Comparison of ENCODE assay signal across 7 mouse cellular contexts in genomic region chr6:94701071-94701470, GRCm38 (mm10). TPM values are rescaled to one million over a fixed set of nuclear protein-coding genes. Genes with fewer than 3 reads are reported as not detected.
DNase-seq lines count a peak whose midpoint lies in the region; ATAC-seq and TF ChIP-seq lines count a peak whose summit lies in the region.

No protein-coding gene starts in this region.

- DNase-seq in spleen, adult 2 months (ENCODE audit: low read depth in 1 of 2, low spot score in 2 of 2): no peak
- DNase-seq in spleen, postnatal 4 days (ENCODE audit: low spot score in 2 of 2): no peak
- DNase-seq in kidney, postnatal 10 days: peak; percentile 56
- no peak for DNase-seq in left cerebral cortex, postnatal 25 days (ENCODE audit: low spot score in 2 of 2)

- peak overlapping the region; percentile 16; the same call in 1 of the 2 replicates for H3K4me3 ChIP-seq in spleen, adult 2 months (ENCODE audit: extremely low read depth, insufficient read depth, insufficient read length)
- peak overlapping the region; percentile 37 for H3K4me3 ChIP-seq in embryonic fibroblast, embryonic 13.5 days (ENCODE audit: insufficient read depth, low read length)
- H3K4me3 ChIP-seq in midbrain, embryonic 15.5 days: peak overlapping the region; percentile 76

- H3K4me2 ChIP-seq in midbrain, embryonic 15.5 days: peak overlapping the region; percentile 92

- TF ChIP-seq CTCF in spleen, adult 2 months (IDR thresholded peaks at IDR 0.05; ENCODE audit: extremely low read depth, insufficient read depth, insufficient read length, insufficient replicate concordance): no peak
- no peak for TF ChIP-seq CTCF in embryonic fibroblast, embryonic 13.5 days (IDR thresholded peaks at IDR 0.05; ENCODE audit: borderline replicate concordance, insufficient read depth, low read length)

- no peaks in the 10 kb centered on the region for H3K9me3 ChIP-seq in midbrain, embryonic 15.5 days

- no peak overlapping the region for H3K9ac ChIP-seq in midbrain, embryonic 15.5 days

- peaks cover 11% of the 10 kb centered on the region for H3K27me3 ChIP-seq in spleen, adult 2 months (ENCODE audit: control insufficient read depth, insufficient read depth, low read length)
- no peaks in the 10 kb centered on the region for H3K27me3 ChIP-seq in midbrain, embryonic 15.5 days (replicated peaks)

- no peaks in the 10 kb centered on the region for H3K36me3 ChIP-seq in spleen, adult 2 months (ENCODE audit: control insufficient read depth, insufficient read depth, low read length)
- no peaks in the 10 kb centered on the region for H3K36me3 ChIP-seq in midbrain, embryonic 15.5 days (replicated peaks)

- peaks cover 5% of the 10 kb centered on the region; the same call in 1 of the 2 replicates for H3K4me1 ChIP-seq in spleen, adult 2 months (ENCODE audit: control insufficient read depth, insufficient read depth, insufficient read length)
- H3K4me1 ChIP-seq in embryonic fibroblast, embryonic 13.5 days (ENCODE audit: control insufficient read depth, insufficient read depth, low read length): peaks cover 18% of the 10 kb centered on the region
- H3K4me1 ChIP-seq in midbrain, embryonic 15.5 days: peaks cover 40% of the 10 kb centered on the region

- no peak for TF ChIP-seq POLR2A in spleen, adult 2 months (IDR thresholded peaks at IDR 0.05; ENCODE audit: low read depth, low read length)
- no peak for TF ChIP-seq POLR2A in embryonic fibroblast, embryonic 13.5 days (IDR thresholded peaks at IDR 0.05; ENCODE audit: low read depth, low read length)

- 2% methylated on average over 18 of the region's 18 CpGs for WGBS in spleen, adult 2 months
- WGBS in midbrain, embryonic 15.5 days: 3% methylated on average over 18 of the region's 18 CpGs

- no peak for ATAC-seq in midbrain, embryonic 15.5 days (replicated peaks)
- no peak for ATAC-seq in megakaryocyte, adult 5-6 weeks (ENCODE audit: poor library complexity, severe bottlenecking)

- intact Hi-C loops in left cerebral cortex, postnatal 25 days (cut with DNase I): no loop called here

- no peak overlapping the region for H3K27ac ChIP-seq in spleen, adult 2 months (ENCODE audit: insufficient read depth, low read length)
- peak overlapping the region; percentile 82 for H3K27ac ChIP-seq in embryonic fibroblast, embryonic 13.5 days (ENCODE audit: insufficient read depth, low read length)
- H3K27ac ChIP-seq in midbrain, embryonic 15.5 days: peak overlapping the region; percentile 51

RNA-seq across cellular contexts. Expression of gene Lrig1, which starts 1.1 kb away (rescaled TPM):
- 7.4 and 8.1 TPM in 2 replicates for polyA plus RNA-seq in spleen, adult 2 months (2012; rRNA removed)
- 34.6 and 44.5 TPM in 2 replicates for polyA plus RNA-seq in embryonic fibroblast, embryonic 13.5 days (2011; ENCODE audit: insufficient read length, low read depth, missing spikeins)
- 16.0 and 18.7 TPM in 2 replicates for polyA plus RNA-seq in midbrain, embryonic 15.5 days (2015; fragmentation: Nextera tagmentation; extraction: Ambion mirVana)
- total RNA-seq in megakaryocyte, adult 5-6 weeks (2015): 0.50 TPM in 1 of 2 replicates, not detected in the other
- total RNA-seq in megakaryocyte, adult 5-6 weeks (2017): 0.04 TPM in 2 replicates
- total RNA-seq in left cerebral cortex, postnatal 25 days (2021): 10 to 100 TPM; 27.4 to 31.8 TPM

Comparison
In these comparisons a context has a peak if more than half of its experiments do, and no peak if none do; other contexts are left out.
1. H3K4me3 ChIP-seq: peak in every context shown above with its lines; median percentile 76 in midbrain, embryonic 15.5 days; 37 in embryonic fibroblast, embryonic 13.5 days; 16 in spleen, adult 2 months.